Mouse (Mus musculus): ENCODE data around the gene Syncrip. TPM values are rescaled to one million over a fixed set of nuclear protein-coding genes. Genes with fewer than 3 reads are reported as not detected.
A peak's percentile ranks its signal among the peaks of the same experiment; 100 is the strongest.

Syncrip gene
- polyA plus RNA-seq, 1 experiment from 2014 or later: 67.7 TPM

GRCm38 (mm10) chr9:88416752-88417151, 65.6 kb downstream of the Syncrip start:
- ATAC-seq (ENCODE audit: insufficient number of reproducible peaks, low FRiP score): no peak
- H3K9me3 ChIP-seq (replicated peaks): no peaks in the 10 kb centered on the region
- H3K36me3 ChIP-seq: peaks cover 39% of the 10 kb centered on the region
- no peak overlapping the region for H3K4me2 ChIP-seq
- H3K4me3 ChIP-seq: no peak overlapping the region
- H3K27ac ChIP-seq (ENCODE audit: poor library complexity, severe bottlenecking): no peak overlapping the region
- H3K4me1 ChIP-seq (replicated peaks): no peaks in the 10 kb centered on the region
- 100% methylated on average over 1 of the region's 1 CpGs for WGBS
- H3K9ac ChIP-seq: no peak overlapping the region
- no peaks in the 10 kb centered on the region for H3K27me3 ChIP-seq (replicated peaks)

- Histone ChIP-seq H3K4me2 (no peak overlapping the region), H3K9ac (no peak overlapping the region), H3K4me3 (no peak overlapping the region), H3K27me3 (replicated peaks) (no peaks in the 10 kb centered on the region), H3K9me3 (replicated peaks) (no peaks in the 10 kb centered on the region), H3K27ac (ENCODE audit: poor library complexity, severe bottlenecking) (no peak overlapping the region), H3K4me1 (replicated peaks) (no peaks in the 10 kb centered on the region), H3K36me3 (peaks cover 34% of the 10 kb centered on the region)
- WGBS: 80% methylated on average over 2 of the region's 2 CpGs
- no peak for ATAC-seq (ENCODE audit: insufficient number of reproducible peaks, low FRiP score)
Measured at GRCm38 (mm10) chr9:88409978-88410377, 72.4 kb downstream of the Syncrip start.

- H3K4me3 ChIP-seq: no peak overlapping the region
- no peaks in the 10 kb centered on the region for H3K4me1 ChIP-seq (replicated peaks)
- H3K27me3 ChIP-seq (replicated peaks): no peaks in the 10 kb centered on the region
- no peak overlapping the region for H3K4me2 ChIP-seq
- ATAC-seq (ENCODE audit: insufficient number of reproducible peaks, low FRiP score): no peak
- peaks cover 35% of the 10 kb centered on the region for H3K36me3 ChIP-seq
- 63% methylated on average over 6 of the region's 6 CpGs for WGBS
- H3K9me3 ChIP-seq (replicated peaks): no peaks in the 10 kb centered on the region
- no peak overlapping the region for H3K9ac ChIP-seq
- no peak overlapping the region for H3K27ac ChIP-seq (ENCODE audit: poor library complexity, severe bottlenecking)
Measured at GRCm38 (mm10) chr9:88404515-88404914, 77.9 kb downstream of the Syncrip start.

- Histone ChIP-seq H3K36me3 (peaks cover 31% of the 10 kb centered on the region), H3K27me3 (replicated peaks) (no peaks in the 10 kb centered on the region), H3K27ac (ENCODE audit: poor library complexity, severe bottlenecking) (0 out of 2 replicates have a peak overlapping the region, but pooled peaks have one; percentile 21), H3K4me1 (replicated peaks) (no peaks in the 10 kb centered on the region), H3K9me3 (replicated peaks) (no peaks in the 10 kb centered on the region), H3K4me2 (peak overlapping the region; percentile 10; the same call in 1 of the 2 replicates), H3K9ac (no peak overlapping the region), H3K4me3 (no peak overlapping the region)
- no peak for ATAC-seq (ENCODE audit: insufficient number of reproducible peaks, low FRiP score)
- WGBS: 50% methylated on average over 10 of the region's 10 CpGs
Measured at GRCm38 (mm10) chr9:88404088-88404487, 78.3 kb downstream of the Syncrip start.

- ATAC-seq (ENCODE audit: insufficient number of reproducible peaks, low FRiP score): no peak
- peaks cover 43% of the 10 kb centered on the region for H3K36me3 ChIP-seq
- WGBS: 65% methylated on average over 1 of the region's 1 CpGs
Measured at GRCm38 (mm10) chr9:88398461-88398860, 83.9 kb downstream of the Syncrip start.

More at GRCm38 (mm10) chr9:88398461-88398860, 83.9 kb downstream of the Syncrip start:
- Histone ChIP-seq H3K27me3 (replicated peaks) (no peaks in the 10 kb centered on the region), H3K27ac (ENCODE audit: poor library complexity, severe bottlenecking) (no peak overlapping the region), H3K4me3 (no peak overlapping the region), H3K4me2 (no peak overlapping the region), H3K4me1 (replicated peaks) (no peaks in the 10 kb centered on the region), H3K9me3 (replicated peaks) (no peaks in the 10 kb centered on the region), H3K9ac (no peak overlapping the region)

Other genes with a start within 250 kb of the Syncrip start
- gene Nt5e, start 155.4 kb downstream of the Syncrip start, polyA plus RNA-seq (2016; fragmentation: Nextera tagmentation; extraction: Ambion mirVana): 5.4 and 5.8 TPM in 2 replicates
- gene Snx14, start 43.6 kb downstream of the Syncrip start, polyA plus RNA-seq (2016; fragmentation: Nextera tagmentation; extraction: Ambion mirVana): 32.2 and 33.5 TPM in 2 replicates
- 0.98 TPM in 1 of 2 replicates, not detected in the other for gene Gm20537, start 26.0 kb downstream of the Syncrip start, polyA plus RNA-seq (2016; fragmentation: Nextera tagmentation; extraction: Ambion mirVana)
- 5.9 and 6.9 TPM in 2 replicates for gene Zfp949, start 65.4 kb upstream of the Syncrip start, polyA plus RNA-seq (2016; fragmentation: Nextera tagmentation; extraction: Ambion mirVana)
- 0.21 and 0.45 TPM in 2 replicates for gene Trim43a, start 98.3 kb upstream of the Syncrip start, polyA plus RNA-seq (2016; fragmentation: Nextera tagmentation; extraction: Ambion mirVana)
- gene Mthfsl, start 237.7 kb upstream of the Syncrip start, polyA plus RNA-seq (2016; fragmentation: Nextera tagmentation; extraction: Ambion mirVana): 25.7 and 27.6 TPM in 2 replicates
- gene Bcl2a1d, start 249.3 kb upstream of the Syncrip start, polyA plus RNA-seq (2016; fragmentation: Nextera tagmentation; extraction: Ambion mirVana): 0.23 TPM in 1 of 2 replicates, not detected in the other

All from heart, embryonic 12.5 days (tissue).